Mouse (Mus musculus) midbrain, embryonic 11.5 days (tissue): ENCODE results near the gene Gm9964. TPM values are rescaled to one million over a fixed set of nuclear protein-coding genes. Genes with fewer than 3 reads are reported as not detected.

Source experiments
- polyA plus RNA-seq: library from polyadenylated mRNA; unstranded; fragments of >200 nt; fragmentation: Nextera tagmentation; extraction: Ambion mirVana; gene quantifications from 2 replicates; pipeline ENCODE4 v1.2.1, GENCODE M21; 2014

Gene Gm9964
- polyA plus RNA-seq, 1 experiment from 2014 or later, result not detected

Other genes starting within 250 kb of the Gm9964 start
- gene Ksr1, start 150.5 kb downstream of the Gm9964 start, polyA plus RNA-seq, result 2.4 and 3.3 TPM in 2 replicates
- gene Wsb1, start 42.2 kb downstream of the Gm9964 start, polyA plus RNA-seq, result 425 and 498 TPM in 2 replicates
- 10.0 and 10.4 TPM in 2 replicates for gene Nf1, start 42.8 kb upstream of the Gm9964 start, polyA plus RNA-seq
- 1.9 TPM in 2 replicates for gene Omg, start 207.2 kb upstream of the Gm9964 start, polyA plus RNA-seq
- gene Evi2b, start 226.9 kb upstream of the Gm9964 start, polyA plus RNA-seq, result 0.22 and 0.51 TPM in 2 replicates
- gene Evi2, start 233.7 kb upstream of the Gm9964 start, polyA plus RNA-seq, result 0.83 and 0.84 TPM in 2 replicates
- 3.0 and 4.6 TPM in 2 replicates for gene Evi2a, start 233.7 kb upstream of the Gm9964 start, polyA plus RNA-seq